Mouse (Mus musculus): ENCODE measurements around the gene Actg2. TPM values are rescaled to one million over a fixed set of nuclear protein-coding genes. Genes with fewer than 3 reads are reported as not detected.

Gene Actg2
- polyA plus RNA-seq, 1 experiment: not detected

DNA sequence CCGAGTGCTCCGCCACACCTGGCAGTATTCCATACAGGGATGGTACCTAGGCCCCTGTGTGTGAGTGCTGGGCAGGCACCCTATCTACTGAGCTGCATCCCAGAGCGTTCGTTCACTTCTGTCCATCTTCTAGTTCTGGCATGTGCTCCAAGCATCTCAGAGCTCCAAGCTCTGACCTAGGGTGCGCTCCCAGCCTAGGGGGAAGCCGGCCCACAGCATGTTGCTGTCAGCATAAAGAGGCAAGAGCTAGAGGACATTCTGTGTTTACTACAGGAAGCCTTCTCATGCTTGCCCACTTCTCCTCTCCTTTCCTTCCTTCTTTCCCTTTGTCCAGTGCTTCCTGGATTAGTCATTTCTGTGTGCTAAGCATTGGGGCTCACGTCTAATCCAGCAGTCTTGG is 60.6 kb downstream of the Actg2 start:
- TF ChIP-seq GATA1 (IDR thresholded peaks at IDR 0.05; ENCODE audit: low read length) (no peak), TAL1 (IDR thresholded peaks at IDR 0.05; ENCODE audit: low read length) (no peak)
- Histone ChIP-seq H3K9me3 (ENCODE audit: control insufficient read depth, low read length) (no peaks in the 10 kb centered on the region), H3K4me1 (ENCODE audit: control insufficient read depth) (no peaks in the 10 kb centered on the region), H3K27me3 (ENCODE audit: control insufficient read depth) (peaks cover 2% of the 10 kb centered on the region; the same call in 1 of the 2 replicates), H3K36me3 (ENCODE audit: control insufficient read depth) (peaks cover 15% of the 10 kb centered on the region), H3K4me3 (replicated peaks) (no peak overlapping the region)

DNA sequence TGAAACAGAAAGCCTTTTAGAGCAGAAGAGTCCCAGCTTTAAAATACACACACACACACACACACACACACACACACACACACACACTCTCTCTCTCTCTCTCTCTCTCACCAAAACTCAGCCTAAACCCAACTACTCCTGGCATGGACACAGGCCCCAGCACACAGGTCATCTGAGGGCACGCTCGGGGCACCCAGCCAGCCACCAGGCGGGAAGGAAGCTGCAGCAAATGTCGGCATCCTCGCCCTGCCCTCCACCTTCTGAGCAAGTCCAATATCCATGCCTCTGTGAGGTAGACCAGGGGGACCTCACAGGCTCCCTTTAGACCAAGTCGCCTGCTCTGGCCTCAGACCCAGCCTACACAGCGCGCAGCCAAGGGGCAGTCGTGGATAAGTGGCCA is 62.8 kb downstream of the Actg2 start:
- no peak for TF ChIP-seq GATA1 (IDR thresholded peaks at IDR 0.05; ENCODE audit: low read length)
- no peaks in the 10 kb centered on the region for H3K9me3 ChIP-seq (ENCODE audit: control insufficient read depth, low read length)
- no peaks in the 10 kb centered on the region for H3K4me1 ChIP-seq (ENCODE audit: control insufficient read depth)
- no peak overlapping the region for H3K4me3 ChIP-seq (replicated peaks)
- H3K27me3 ChIP-seq (ENCODE audit: control insufficient read depth): peaks cover 2% of the 10 kb centered on the region; the same call in 1 of the 2 replicates
- no peaks in the 10 kb centered on the region for H3K36me3 ChIP-seq (ENCODE audit: control insufficient read depth)

- H3K4me3 ChIP-seq (replicated peaks): no peak overlapping the region
- H3K4me1 ChIP-seq (ENCODE audit: control insufficient read depth): no peaks in the 10 kb centered on the region
- H3K9me3 ChIP-seq (ENCODE audit: control insufficient read depth, low read length): no peaks in the 10 kb centered on the region
- no peaks in the 10 kb centered on the region for H3K36me3 ChIP-seq (ENCODE audit: control insufficient read depth)
- H3K27me3 ChIP-seq (ENCODE audit: control insufficient read depth): peaks cover 2% of the 10 kb centered on the region; the same call in 1 of the 2 replicates
- TF ChIP-seq GATA1 (IDR thresholded peaks at IDR 0.05; ENCODE audit: low read length) (no peak), TAL1 (IDR thresholded peaks at IDR 0.05; ENCODE audit: low read length) (no peak)
Observed at GRCm38 (mm10) chr6:83471739-83472138, 64.3 kb downstream of the Actg2 start.

- Histone ChIP-seq H3K27me3 (ENCODE audit: control insufficient read depth) (peaks cover 8% of the 10 kb centered on the region), H3K36me3 (ENCODE audit: control insufficient read depth) (no peaks in the 10 kb centered on the region), H3K4me3 (replicated peaks) (no peak overlapping the region)
Observed at GRCm38 (mm10) chr6:83464011-83464410, 72.1 kb downstream of the Actg2 start.

More at GRCm38 (mm10) chr6:83464011-83464410, 72.1 kb downstream of the Actg2 start:
- TF ChIP-seq TAL1 (IDR thresholded peaks at IDR 0.05; ENCODE audit: low read length) (no peak), GATA1 (IDR thresholded peaks at IDR 0.05; ENCODE audit: low read length) (no peak)
- Histone ChIP-seq H3K9me3 (ENCODE audit: control insufficient read depth, low read length) (no peaks in the 10 kb centered on the region), H3K4me1 (ENCODE audit: control insufficient read depth) (peaks cover 17% of the 10 kb centered on the region)

Other genes starting within 250 kb of the Actg2 start
- gene Mthfd2, start 210.4 kb downstream of the Actg2 start, polyA plus RNA-seq (2012): 5.3 and 6.1 TPM in 2 replicates
- gene Mob1a, start 210.2 kb downstream of the Actg2 start, polyA plus RNA-seq (2012): 1.8 and 2.4 TPM in 2 replicates
- 25.9 and 28.1 TPM in 2 replicates for gene Bola3, start 187.1 kb downstream of the Actg2 start, polyA plus RNA-seq (2012)
- 0.73 and 0.77 TPM in 2 replicates for gene Tet3, start 77.2 kb downstream of the Actg2 start, polyA plus RNA-seq (2012)
- 1.2 and 1.3 TPM in 2 replicates for gene Dguok, start 29.3 kb downstream of the Actg2 start, polyA plus RNA-seq (2012)
- gene Stambp, start 36.5 kb upstream of the Actg2 start, polyA plus RNA-seq (2012): 0.06 and 0.10 TPM in 2 replicates
- gene Clec4f, start 119.9 kb upstream of the Actg2 start, polyA plus RNA-seq (2012): 0.06 and 0.13 TPM in 2 replicates
- gene Cd207, start 141.6 kb upstream of the Actg2 start, polyA plus RNA-seq (2012): not detected in 2 replicates
- gene Vax2, start 175.0 kb upstream of the Actg2 start, polyA plus RNA-seq (2012): not detected in 2 replicates
- gene Atp6v1b1, start 206.7 kb upstream of the Actg2 start, polyA plus RNA-seq (2012): not detected in 2 replicates
- not detected in 2 replicates for gene Ankrd53, start 226.4 kb upstream of the Actg2 start, polyA plus RNA-seq (2012)
- 2.3 and 2.7 TPM in 2 replicates for gene Tex261, start 239.5 kb upstream of the Actg2 start, polyA plus RNA-seq (2012)